Mouse (Mus musculus) megakaryocyte, adult 5-6 weeks (primary cell): Measurements from ENCODE around the gene Trmt11. TPM values are rescaled to one million over a fixed set of nuclear protein-coding genes. Genes with fewer than 3 reads are reported as not detected.
"Not testable (repeated sequence)": the region's sequence is repeated elsewhere in the genome, so short reads cannot be mapped to it uniquely, and the experiment has no call there.

ENCODE experiments used
- ATAC-seq: 2 replicates; pipeline ENCODE4 v1.8.0; 2016; ENCODE audit warnings: mild to moderate bottlenecking, inconsistent platforms; ENCODE audit not compliant: poor library complexity, severe bottlenecking
- total RNA-seq, 2 experiments: library from RNA; stranded (forward) in 1 of 2; stranded (reverse) in 1 of 2; fragments of 153-499, 151-499 nt in 1 of 2; fragments of 221-1000, 200-1000 nt in 1 of 2; gene quantifications; 2 replicates each; pipeline versions ENCODE4 v1.2.3 to v1.2.4; 2015 to 2017

The Trmt11 gene
- total RNA-seq, 2 experiments from 2014 or later = 13.7 to 16.7 TPM

GRCm38 (mm10) chr10:30564651-30565050 lies 35.9 kb downstream of the Trmt11 start:
- no peak for ATAC-seq

- ATAC-seq = no peak
Measured at GRCm38 (mm10) chr10:30555686-30556578, 44.6 kb downstream of the Trmt11 start.

DNA sequence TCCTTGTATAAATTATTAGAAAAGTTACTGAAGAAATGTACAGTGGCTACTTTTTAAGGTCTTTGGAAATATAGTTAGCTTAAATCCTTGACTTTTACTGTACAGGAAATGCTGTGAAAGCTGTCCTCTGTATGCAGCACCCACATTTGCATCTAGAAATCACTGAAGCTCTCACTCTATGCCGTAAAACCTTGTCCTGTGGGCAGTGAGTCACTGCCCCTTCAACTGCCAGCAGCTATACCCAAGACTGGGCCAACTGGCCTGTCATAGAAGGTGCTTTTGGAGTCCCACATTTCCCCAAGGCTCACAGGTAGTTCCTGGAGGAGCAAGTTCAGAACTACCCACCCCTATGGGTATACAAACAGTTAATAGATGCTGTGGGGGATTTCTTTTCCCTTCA lies 48.2 kb downstream of the Trmt11 start:
- ATAC-seq = no peak

- ATAC-seq = peak; percentile 82
Measured at GRCm38 (mm10) chr10:30549974-30550373, 50.6 kb downstream of the Trmt11 start.

GRCm38 (mm10) chr10:30538538-30538815 lies 62.1 kb downstream of the Trmt11 start:
- 0 out of 2 replicates have a peak, but pooled peaks have one; percentile 47 for ATAC-seq

- ATAC-seq = peak; percentile 40; the same call in 1 of the 2 replicates
Measured at GRCm38 (mm10) chr10:30537734-30538537, 62.6 kb downstream of the Trmt11 start.

DNA sequence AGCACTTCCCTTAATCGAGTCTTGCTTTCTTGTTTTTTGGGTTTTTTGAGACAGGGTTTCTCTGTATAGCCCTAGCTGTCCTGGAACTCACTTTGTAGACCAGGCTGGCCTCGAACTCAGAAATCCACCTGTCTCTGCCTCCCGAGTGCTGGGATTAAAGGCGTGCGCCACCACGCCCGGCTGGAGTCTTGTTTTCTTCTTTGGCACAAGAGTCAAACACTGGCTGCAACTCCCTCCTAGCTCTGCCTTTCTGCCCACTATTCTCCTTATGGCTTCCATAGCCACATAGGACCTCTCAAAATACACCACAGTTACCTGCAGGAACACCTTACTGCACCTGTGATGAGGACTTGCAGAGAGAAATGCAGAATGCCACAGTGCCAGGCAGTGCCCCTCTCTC lies 64.6 kb downstream of the Trmt11 start:
- ATAC-seq = not testable (repeated sequence)

DNA sequence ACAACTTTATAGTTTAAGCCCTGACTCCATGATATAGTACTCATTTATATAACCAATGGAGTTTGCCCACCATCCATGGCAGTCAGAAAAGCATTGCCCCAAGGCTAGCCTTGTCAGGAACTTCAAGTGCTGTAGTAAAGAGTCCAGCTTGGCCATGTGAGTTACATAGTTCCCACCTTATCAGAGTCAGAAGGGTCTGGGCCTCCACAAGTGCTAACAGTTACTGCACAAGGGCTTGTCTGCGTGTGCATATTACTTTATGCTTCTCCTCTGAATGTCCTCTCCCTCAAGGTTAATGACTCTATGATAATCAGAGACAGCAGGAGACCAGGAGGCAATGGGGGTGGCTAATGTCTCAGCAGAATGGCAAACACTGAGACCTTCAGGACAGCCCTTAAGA lies 73.4 kb downstream of the Trmt11 start:
- ATAC-seq = no peak

- ATAC-seq = no peak
Measured at GRCm38 (mm10) chr10:30521727-30522126, 78.8 kb downstream of the Trmt11 start.

DNA sequence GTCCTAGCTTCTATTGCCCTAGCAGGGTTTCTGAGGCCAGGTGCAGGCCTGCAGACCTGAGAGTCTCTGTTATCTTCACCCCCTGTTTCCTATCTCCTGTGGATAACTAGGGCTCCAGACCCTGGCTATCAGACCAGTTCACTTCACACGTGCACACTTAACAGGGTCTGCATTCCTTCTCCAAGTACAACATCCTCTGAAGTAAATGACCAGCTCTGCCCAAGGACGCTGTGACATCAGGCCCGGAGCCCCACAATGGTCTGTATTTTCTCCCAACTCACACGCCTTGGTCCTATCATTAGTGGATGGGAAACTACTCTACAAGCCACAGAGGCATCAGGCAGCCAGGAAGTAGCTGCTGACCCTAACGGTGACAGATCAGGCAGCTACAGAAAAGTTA lies 81.4 kb downstream of the Trmt11 start:
- no peak for ATAC-seq

DNA sequence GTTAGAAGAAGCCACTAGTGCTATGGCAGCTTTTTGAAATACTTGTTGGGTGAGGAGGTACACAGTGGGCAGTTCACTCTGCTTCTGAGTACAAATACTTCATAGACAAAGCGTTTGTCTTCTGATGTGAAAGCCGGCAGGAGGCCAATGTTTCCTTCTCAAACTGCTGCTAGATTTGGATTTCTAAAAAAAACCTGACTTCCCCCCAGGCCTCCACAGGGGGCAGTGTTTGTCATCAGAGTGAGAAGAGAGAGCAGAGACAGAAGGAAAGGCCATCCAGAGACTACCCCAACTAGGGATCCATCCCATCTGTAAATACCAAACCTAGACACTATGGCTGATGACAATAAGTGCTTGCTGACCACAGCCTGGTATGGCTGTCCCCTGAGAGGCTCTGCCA lies 83.3 kb downstream of the Trmt11 start:
- no peak for ATAC-seq

GRCm38 (mm10) chr10:30516771-30517170 lies 83.8 kb downstream of the Trmt11 start:
- ATAC-seq = no peak

DNA sequence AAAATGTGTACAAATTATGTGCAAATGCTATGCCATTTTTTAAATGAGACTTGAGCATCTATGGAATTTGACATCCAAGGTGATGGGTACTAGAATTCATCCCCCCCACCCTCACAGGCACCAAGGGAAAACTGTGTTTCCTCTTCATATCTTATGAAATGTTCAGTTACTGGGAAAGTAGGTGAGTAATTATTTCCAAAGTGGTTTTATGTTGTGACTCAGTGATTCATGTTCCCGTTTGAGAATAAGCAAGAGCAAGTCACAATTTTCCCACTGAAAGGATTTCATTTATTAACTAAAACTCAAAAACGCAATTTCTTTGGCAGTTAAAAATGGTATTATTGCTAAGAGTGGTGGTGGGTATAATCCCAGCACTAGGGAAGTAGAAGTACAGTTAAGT lies 95.8 kb downstream of the Trmt11 start:
- ATAC-seq = no peak

DNA sequence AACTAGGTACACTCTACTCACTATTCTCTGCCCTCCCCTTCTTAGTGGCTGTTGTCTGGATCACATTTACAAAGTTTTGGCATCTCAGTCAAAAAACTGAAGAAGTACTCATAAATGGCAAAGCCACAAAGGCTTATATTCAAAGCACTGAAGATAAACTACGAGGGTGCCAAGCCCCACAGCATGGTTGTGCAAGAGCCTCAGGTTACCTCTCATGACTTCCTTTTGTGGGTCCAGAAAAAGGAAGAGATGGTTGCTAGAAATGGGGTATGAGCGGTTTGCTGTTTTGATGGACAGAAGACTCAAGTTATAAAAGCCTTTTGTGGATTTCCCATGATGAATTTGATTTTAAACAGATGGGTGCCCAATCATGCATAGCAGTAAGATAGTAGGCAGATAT lies 97.4 kb downstream of the Trmt11 start:
- ATAC-seq = 0 out of 2 replicates have a peak, but pooled peaks have one; percentile 40

GRCm38 (mm10) chr10:30502718-30503117 lies 97.8 kb downstream of the Trmt11 start:
- no peak for ATAC-seq

DNA sequence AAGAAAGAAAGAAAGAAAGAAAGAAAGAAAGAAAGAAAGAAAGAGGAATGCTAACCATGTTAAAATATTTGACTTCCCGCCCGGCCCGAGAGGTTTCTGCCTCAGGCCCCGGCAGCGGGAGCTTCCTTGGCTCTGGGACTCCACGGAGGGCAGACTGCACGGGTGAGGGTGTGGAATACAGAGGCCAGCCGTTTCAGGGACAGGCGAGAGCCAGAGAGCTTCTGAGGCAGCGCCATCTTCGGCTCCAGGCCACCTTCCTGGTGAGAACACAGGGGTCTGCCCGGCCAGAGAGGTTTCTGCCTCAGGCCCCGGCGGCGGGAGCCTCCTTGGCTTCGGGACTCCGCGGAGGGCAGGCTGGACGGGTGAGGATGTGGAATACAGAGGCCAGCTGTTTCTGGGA lies 102.3 kb downstream of the Trmt11 start:
- not testable (repeated sequence) for ATAC-seq

Other genes starting within 250 kb of the Trmt11 start
- 12.3 and 13.7 TPM in 2 replicates for gene Hint3, start 28.9 kb upstream of the Trmt11 start, total RNA-seq (2015)
- 7.0 and 15.2 TPM in 2 replicates for gene Hint3, start 28.9 kb upstream of the Trmt11 start, total RNA-seq (2017)
- gene Ncoa7, start 202.6 kb upstream of the Trmt11 start, total RNA-seq (2015) = 31.3 and 36.2 TPM in 2 replicates
- gene Ncoa7, start 202.6 kb upstream of the Trmt11 start, total RNA-seq (2017) = 19.7 and 21.9 TPM in 2 replicates
- not detected in 2 replicates for gene Hey2, start 242.1 kb upstream of the Trmt11 start, total RNA-seq (2015)
- gene Hey2, start 242.1 kb upstream of the Trmt11 start, total RNA-seq (2017) = not detected in 2 replicates